Mouse (Mus musculus): ENCODE data around the gene Dlg4. TPM values are rescaled to one million over a fixed set of nuclear protein-coding genes. Genes with fewer than 3 reads are reported as not detected.

Gene Dlg4
- polyA plus RNA-seq, 2 experiments, result 0.33 to 1.9 TPM

- WGBS (ENCODE audit: insufficient replicate concordance), result 3% methylated on average over 25 of the region's 25 CpGs
- Histone ChIP-seq H3K27ac (no peak overlapping the region), H3K4me2 (ENCODE audit: low read depth) (peak overlapping the region; percentile 58), H3K36me3 (replicated peaks; ENCODE audit: control insufficient read depth, insufficient read depth, low read depth) (no peaks in the 10 kb centered on the region), H3K4me1 (replicated peaks; ENCODE audit: control insufficient read depth in 2 of 2, insufficient read depth in 2 of 2, low read length in 1 of 2) (peaks cover 14 to 18% of the 10 kb centered on the region in 2 experiments), H3K9ac (replicated peaks) (peak overlapping the region; percentile 40), H3K9me3 (ENCODE audit: control insufficient read depth, low read length) (no peaks in the 10 kb centered on the region), H3K27me3 (ENCODE audit: control insufficient read depth, insufficient read depth, low read length) (peaks cover 6% of the 10 kb centered on the region), H3K4me3 (ENCODE audit: insufficient read depth in 1 of 2, low read depth in 2 of 2, low read length in 2 of 2) (peak overlapping the region; percentile 33 to 46)
- ATAC-seq (ENCODE audit: insufficient read depth) (no peak), DNase-seq (ENCODE audit: low read depth in 3 of 3, low spot score in 3 of 3) (no peak)
- TF ChIP-seq EP300 (IDR thresholded peaks at IDR 0.05; ENCODE audit: low read depth) (no peak), CTCF (IDR thresholded peaks at IDR 0.05; ENCODE audit: low read depth) (no peak)
Measured at GRCm38 (mm10) chr11:70018131-70018990, 1.6 kb downstream of the Dlg4 start.

DNA sequence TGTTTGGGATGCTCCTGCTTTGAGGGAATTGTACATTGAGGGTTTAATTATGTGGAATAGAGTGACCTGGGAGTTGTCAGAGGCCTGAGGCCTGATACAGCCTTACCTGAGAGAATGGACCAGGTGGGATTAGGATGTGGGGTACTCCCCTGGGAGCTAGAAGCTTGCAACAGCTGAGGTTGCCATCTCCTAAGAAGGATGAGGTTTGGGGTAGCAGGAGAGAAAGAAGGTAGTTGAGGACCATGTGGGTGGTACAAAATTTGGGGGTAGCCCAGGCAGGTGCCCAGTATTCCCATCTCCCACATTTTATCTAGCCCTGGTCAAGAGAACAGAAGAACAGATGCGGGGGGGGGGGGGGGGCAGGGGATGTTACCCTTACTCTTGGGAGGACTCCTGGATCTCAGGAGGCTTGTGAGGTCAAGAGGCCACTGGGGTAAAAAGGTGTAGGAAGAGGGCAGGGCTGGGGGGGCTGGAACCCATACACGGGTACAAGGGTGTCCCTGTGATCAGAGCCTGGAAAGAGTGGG is 2.8 kb downstream of the Dlg4 start:
- DNase-seq (ENCODE audit: low read depth in 3 of 3, low spot score in 3 of 3), result no peak
- Histone ChIP-seq H3K36me3 (replicated peaks; ENCODE audit: control insufficient read depth, insufficient read depth, low read depth) (no peaks in the 10 kb centered on the region), H3K9me3 (ENCODE audit: control insufficient read depth, low read length) (no peaks in the 10 kb centered on the region), H3K4me1 (replicated peaks; ENCODE audit: control insufficient read depth in 2 of 2, insufficient read depth in 2 of 2, low read length in 1 of 2) (peaks cover 11 to 18% of the 10 kb centered on the region in 2 experiments), H3K27ac (no peak overlapping the region), H3K27me3 (ENCODE audit: control insufficient read depth, insufficient read depth, low read length) (peaks cover 18% of the 10 kb centered on the region), H3K4me2 (ENCODE audit: low read depth) (no peak overlapping the region), H3K4me3 (ENCODE audit: insufficient read depth in 1 of 2, low read depth in 2 of 2, low read length in 2 of 2) (no peak overlapping the region), H3K9ac (replicated peaks) (no peak overlapping the region)
- 0% methylated on average over 1 of the region's 2 CpGs for WGBS (ENCODE audit: insufficient replicate concordance)
- TF ChIP-seq EP300 (IDR thresholded peaks at IDR 0.05; ENCODE audit: low read depth) (no peak), CTCF (IDR thresholded peaks at IDR 0.05; ENCODE audit: low read depth) (no peak)
- ATAC-seq (ENCODE audit: insufficient read depth), result no peak

DNA sequence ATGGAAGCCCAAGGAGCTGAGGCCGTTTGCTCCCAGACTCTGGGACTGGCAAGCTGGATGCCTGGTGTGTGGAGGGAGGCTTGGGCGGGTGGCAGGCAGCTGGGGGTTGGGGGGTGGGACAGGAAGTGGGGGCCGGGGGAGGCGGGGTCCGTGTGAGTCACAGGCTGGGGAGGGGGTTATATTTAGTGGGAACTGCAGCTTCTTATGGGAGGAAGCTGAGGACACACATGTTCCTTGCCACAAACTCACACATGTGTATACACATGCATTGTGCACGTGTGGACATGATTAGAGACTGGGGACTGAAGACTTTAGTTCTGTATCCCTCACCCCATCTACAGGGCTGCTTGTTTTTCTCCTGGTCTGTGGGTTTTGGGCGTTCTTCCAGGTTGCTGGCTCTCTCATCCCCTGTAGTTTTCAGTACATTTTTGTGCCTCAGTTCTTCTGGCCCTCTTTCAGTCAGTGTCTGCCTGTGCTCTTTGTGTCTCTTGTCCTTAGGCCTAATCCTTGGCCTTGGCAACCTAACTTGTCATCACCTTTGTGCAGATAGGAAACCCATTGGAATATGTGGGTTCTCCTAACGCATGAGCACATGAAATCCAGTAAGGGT is 3.4 kb downstream of the Dlg4 start:
- Histone ChIP-seq H3K27me3 (ENCODE audit: control insufficient read depth, insufficient read depth, low read length) (peaks cover 22% of the 10 kb centered on the region), H3K27ac (no peak overlapping the region), H3K4me2 (ENCODE audit: low read depth) (peak overlapping the region; percentile 75; the same call in 1 of the 2 replicates), H3K4me1 (replicated peaks; ENCODE audit: control insufficient read depth in 2 of 2, insufficient read depth in 2 of 2, low read length in 1 of 2) (peaks cover 9 to 16% of the 10 kb centered on the region in 2 experiments), H3K4me3 (ENCODE audit: insufficient read depth in 1 of 2, low read depth in 2 of 2, low read length in 2 of 2) (no peak overlapping the region), H3K9ac (replicated peaks) (no peak overlapping the region), H3K36me3 (replicated peaks; ENCODE audit: control insufficient read depth, insufficient read depth, low read depth) (no peaks in the 10 kb centered on the region), H3K9me3 (ENCODE audit: control insufficient read depth, low read length) (no peaks in the 10 kb centered on the region)
- 15% methylated on average over 7 of the region's 8 CpGs for WGBS (ENCODE audit: insufficient replicate concordance)
- TF ChIP-seq CTCF (IDR thresholded peaks at IDR 0.05; ENCODE audit: low read depth) (no peak), EP300 (IDR thresholded peaks at IDR 0.05; ENCODE audit: low read depth) (no peak)
- DNase-seq (ENCODE audit: low read depth in 3 of 3, low spot score in 3 of 3), result no peak
- no peak for ATAC-seq (ENCODE audit: insufficient read depth)

- Histone ChIP-seq H3K9ac (replicated peaks) (no peak overlapping the region; the same call in 1 of the 2 replicates), H3K4me1 (replicated peaks; ENCODE audit: control insufficient read depth in 2 of 2, insufficient read depth in 2 of 2, low read length in 1 of 2) (peaks cover 6 to 16% of the 10 kb centered on the region in 2 experiments), H3K4me3 (ENCODE audit: insufficient read depth in 1 of 2, low read depth in 2 of 2, low read length in 2 of 2) (peak overlapping the region; percentile 63 to 66), H3K36me3 (replicated peaks; ENCODE audit: control insufficient read depth, insufficient read depth, low read depth) (no peaks in the 10 kb centered on the region), H3K4me2 (ENCODE audit: low read depth) (peak overlapping the region; percentile 75), H3K9me3 (ENCODE audit: control insufficient read depth, low read length) (no peaks in the 10 kb centered on the region), H3K27me3 (ENCODE audit: control insufficient read depth, insufficient read depth, low read length) (peaks cover 25% of the 10 kb centered on the region), H3K27ac (peak overlapping the region; percentile 12; the same call in 1 of the 2 replicates)
- under 1% methylated on average over 8 of the region's 8 CpGs for WGBS (ENCODE audit: insufficient replicate concordance)
- ATAC-seq (ENCODE audit: insufficient read depth) (peak; percentile 80), DNase-seq (ENCODE audit: low read depth in 3 of 3, low spot score in 3 of 3) (peak; percentile 67 to 72 (median 69))
- TF ChIP-seq CTCF (IDR thresholded peaks at IDR 0.05; ENCODE audit: low read depth), result peak; percentile 81
- TF ChIP-seq EP300 (IDR thresholded peaks at IDR 0.05; ENCODE audit: low read depth), result no peak
Measured at GRCm38 (mm10) chr11:70020731-70021263, 4.1 kb downstream of the Dlg4 start.

Data from liver, embryonic 14.5 days (tissue).